Comparison of ENCODE assay signal across 21 mouse cellular contexts in genomic region chr15:103259162-103259561, GRCm38 (mm10). TPM values are rescaled to one million over a fixed set of nuclear protein-coding genes. Genes with fewer than 3 reads are reported as not detected.
A peak's percentile ranks its signal among the peaks of the same experiment; 100 is the strongest.
DNase-seq lines count a peak whose midpoint lies in the region; ATAC-seq and TF ChIP-seq lines count a peak whose summit lies in the region.
"Had no signal": no experiment of that assay in that cellular context is flagged by ENCODE, and none has a peak within 500 bp of the region (broad histone marks: within the 10 kb centered on the region; RNA-seq: fewer than 3 reads in every experiment).

No protein-coding gene starts in this region.

- no peak for ATAC-seq in heart, embryonic 13.5 days (ENCODE audit: extremely low read depth, insufficient number of reproducible peaks, low FRiP score, low TSS enrichment)
- no peak for ATAC-seq in liver, embryonic 13.5 days (ENCODE audit: low read depth)
- ATAC-seq in granulocyte monocyte progenitor cell, adult 5-6 weeks (replicated peaks; ENCODE audit: poor library complexity, severe bottlenecking), result no peak
- ATAC-seq: midbrain, embryonic 13.5 days had no signal

- no peak for TF ChIP-seq CTCF in MEL (IDR thresholded peaks at IDR 0.05 in 2 of 3, conservative IDR thresholded peaks at IDR 0.05 in 1 of 3; ENCODE audit: control insufficient read depth in 1 of 3, insufficient read depth in 1 of 3, low read depth in 2 of 3, low read length in 3 of 3, poor library complexity in 1 of 3, severe bottlenecking in 1 of 3)

- H3K36me3 ChIP-seq in heart, embryonic 13.5 days, result no peaks in the 10 kb centered on the region
- peaks cover 0 to 26% of the 10 kb centered on the region in 2 experiments; a peak in 2 of 4 replicates for H3K36me3 ChIP-seq in MEL (ENCODE audit: control insufficient read depth in 1 of 2, insufficient read depth in 2 of 2, low read length in 2 of 2)
- H3K36me3 ChIP-seq in liver, embryonic 13.5 days, result no peaks in the 10 kb centered on the region
- H3K36me3 ChIP-seq: embryonic facial prominence, embryonic 13.5 days; forebrain, embryonic 12.5 days; midbrain, embryonic 13.5 days; neural tube, embryonic 13.5 days had no signal

- no peaks in the 10 kb centered on the region for H3K9me3 ChIP-seq in heart, embryonic 13.5 days
- H3K9me3 ChIP-seq in MEL (replicated peaks; ENCODE audit: insufficient read depth, low read length), result no peaks in the 10 kb centered on the region
- H3K9me3 ChIP-seq in liver, embryonic 13.5 days (replicated peaks), result no peaks in the 10 kb centered on the region
- H3K9me3 ChIP-seq: embryonic facial prominence, embryonic 13.5 days; forebrain, embryonic 12.5 days; midbrain, embryonic 13.5 days; neural tube, embryonic 13.5 days had no signal

- H3K27ac ChIP-seq in heart, embryonic 13.5 days (replicated peaks), result no peak overlapping the region
- H3K27ac ChIP-seq in MEL (ENCODE audit: control insufficient read depth, low read depth, low read length), result peak overlapping the region; percentile 95
- peak overlapping the region; percentile 99 for H3K27ac ChIP-seq in liver, embryonic 13.5 days
- H3K27ac ChIP-seq: embryonic facial prominence, embryonic 13.5 days; forebrain, embryonic 12.5 days; hindbrain, embryonic 14.5 days; midbrain, embryonic 13.5 days; neural tube, embryonic 13.5 days had no signal

- H3K4me3 ChIP-seq in heart, embryonic 13.5 days, result no peak overlapping the region
- peak overlapping the region in 1 of 2 experiments; percentile 20; a peak in 2 of 4 replicates for H3K4me3 ChIP-seq in MEL (ENCODE audit: control insufficient read depth in 1 of 2, insufficient read depth in 1 of 2, low read depth in 2 of 2, low read length in 2 of 2)
- peak overlapping the region; percentile 75; the same call in 1 of the 2 replicates for H3K4me3 ChIP-seq in liver, embryonic 13.5 days (replicated peaks)
- H3K4me3 ChIP-seq: forebrain, embryonic 12.5 days; midbrain, embryonic 13.5 days; neural tube, embryonic 13.5 days had no signal

- 83% methylated on average over 5 of the region's 5 CpGs for WGBS in heart, embryonic 13.5 days
- WGBS in liver, embryonic 13.5 days (ENCODE audit: insufficient replicate concordance), result 30% methylated on average over 5 of the region's 5 CpGs

- H3K9ac ChIP-seq in heart, embryonic 13.5 days, result no peak overlapping the region
- peak overlapping the region; percentile 64 for H3K9ac ChIP-seq in MEL (ENCODE audit: control insufficient read depth, low read depth, low read length, poor library complexity, severe bottlenecking)
- H3K9ac ChIP-seq in liver, embryonic 13.5 days, result peak overlapping the region; percentile 71
- H3K9ac ChIP-seq: forebrain, embryonic 12.5 days; hindbrain, embryonic 14.5 days; neural tube, embryonic 13.5 days had no signal

- H3K4me2 ChIP-seq in heart, embryonic 13.5 days, result peak overlapping the region; percentile 85
- H3K4me2 ChIP-seq in liver, embryonic 13.5 days, result peak overlapping the region; percentile 83
- H3K4me2 ChIP-seq: forebrain, embryonic 12.5 days had no signal

- TF ChIP-seq EP300 in MEL (IDR thresholded peaks at IDR 0.05; ENCODE audit: low read depth in 1 of 2, low read length in 2 of 2), result no peak

- no peak for DNase-seq in heart, postnatal 36 days
- DNase-seq in MEL (ENCODE audit: low read depth, low spot score), result peak; percentile 72
- DNase-seq in liver, embryonic 13.5 days, result no peak
- no peak for DNase-seq in right cerebral cortex, postnatal 36 days (ENCODE audit: low spot score in 2 of 2)
- DNase-seq in gastrocnemius, postnatal 4 days (ENCODE audit: low spot score in 2 of 2), result no peak
- DNase-seq: adrenal gland, postnatal 10 days; cerebellum, adult 8-10 months; gastrocnemius, postnatal 10 days; heart, adult 18-20 months; kidney, postnatal 14 days; lung, postnatal 36 days had no signal

- TF ChIP-seq RAD21 in MEL (IDR thresholded peaks at IDR 0.05; ENCODE audit: low read depth, low read length), result no peak

- H3K4me1 ChIP-seq in heart, embryonic 13.5 days, result peaks cover 41% of the 10 kb centered on the region
- H3K4me1 ChIP-seq in MEL (ENCODE audit: control insufficient read depth in 1 of 2, insufficient read depth in 2 of 2, low read length in 2 of 2), result peaks cover 4 to 16% of the 10 kb centered on the region in 2 experiments; a peak in 3 of 4 replicates
- H3K4me1 ChIP-seq in liver, embryonic 13.5 days (replicated peaks), result peaks cover 76% of the 10 kb centered on the region

- peaks cover 21% of the 10 kb centered on the region for H3K79me2 ChIP-seq in MEL (ENCODE audit: control insufficient read depth, insufficient read depth, low read length, poor library complexity)

- TF ChIP-seq POLR2A in MEL (IDR thresholded peaks at IDR 0.05; ENCODE audit: control insufficient read depth in 1 of 2, insufficient read depth in 1 of 2, low read depth in 1 of 2, low read length in 2 of 2, poor library complexity in 1 of 2), result no peak; a peak in 1 of 4 replicates

- intact Hi-C loops in heart, postnatal 36 days (cut with DNase I), result no loop called here

- H3K27me3 ChIP-seq in heart, embryonic 13.5 days (replicated peaks), result no peaks in the 10 kb centered on the region
- H3K27me3 ChIP-seq in MEL (ENCODE audit: control insufficient read depth in 1 of 2, insufficient read depth in 2 of 2, low read length in 2 of 2), result no peaks in the 10 kb centered on the region
- no peaks in the 10 kb centered on the region for H3K27me3 ChIP-seq in liver, embryonic 13.5 days

TF ChIP-seq in MEL, 35 proteins besides CTCF, POLR2A, EP300 and RAD21 (continues in another document):
- TF ChIP-seq RCOR1 (IDR thresholded peaks at IDR 0.05; ENCODE audit: low read depth, low read length), result no peak
- no peak for TF ChIP-seq POLR2AphosphoS2 (IDR thresholded peaks at IDR 0.05; ENCODE audit: low read length)
- TF ChIP-seq GATA1 (IDR thresholded peaks at IDR 0.05; ENCODE audit: low read depth, low read length), result peak; percentile 26; the same call in 1 of the 2 replicates
- no peak for TF ChIP-seq KAT2A (conservative IDR thresholded peaks at IDR 0.05; ENCODE audit: low read depth, low read length)
- TF ChIP-seq TCF12 (IDR thresholded peaks at IDR 0.05; ENCODE audit: low read depth, low read length), result no peak

RNA-seq across cellular contexts. Expression of gene Nfe2, which starts 1.0 kb away (rescaled TPM):
- polyA plus RNA-seq in heart, embryonic 13.5 days (2015; fragmentation: Nextera tagmentation; extraction: Ambion mirVana), result 7.2 and 8.2 TPM in 2 replicates
- under 1 TPM; 0.67 to 0.73 TPM for total RNA-seq in heart, postnatal 36 days (2021)
- total RNA-seq in MEL (2012; rRNA removed), result 63.9 and 74.6 TPM in 2 replicates
- polyA plus RNA-seq in MEL (2012; ENCODE audit: insufficient read depth in 1 of 2, insufficient read length in 2 of 2, low read depth in 1 of 2, low replicate concordance in 2 of 2, missing spikeins in 1 of 2), result 100 to 1,000 TPM in 1 of 2 experiments, not detected in 1; 103 TPM
- polyA plus RNA-seq in liver, embryonic 13.5 days (2015; fragmentation: Nextera tagmentation; extraction: Ambion mirVana), result 171 and 185 TPM in 2 replicates
- 159 and 180 TPM in 2 replicates for total RNA-seq in granulocyte monocyte progenitor cell, adult 5-6 weeks (2014; fragmentation: Nextera tagmentation)
- 112 and 174 TPM in 2 replicates for total RNA-seq in granulocyte monocyte progenitor cell, adult 5-6 weeks (2017)
- 1 to 10 TPM in 1 of 2 experiments, under 1 TPM in 1; 0.61 to 1.5 TPM for total RNA-seq in gastrocnemius, postnatal 4 days (2021)
- total RNA-seq: left cerebral cortex, postnatal 14 days had no signal

RNA-seq across cellular contexts. Expression of gene Copz1, which starts 13.4 kb away (rescaled TPM):
- 163 and 178 TPM in 2 replicates for polyA plus RNA-seq in heart, embryonic 13.5 days (2015; fragmentation: Nextera tagmentation; extraction: Ambion mirVana)
- 10 to 100 TPM; 56.6 to 56.9 TPM for total RNA-seq in heart, postnatal 36 days (2021)
- total RNA-seq in MEL (2012; rRNA removed), result 46.7 and 48.0 TPM in 2 replicates
- polyA plus RNA-seq in MEL (2012; ENCODE audit: insufficient read depth in 1 of 2, insufficient read length in 2 of 2, low read depth in 1 of 2, low replicate concordance in 2 of 2, missing spikeins in 1 of 2), result 100 to 1,000 TPM; 117 to 822 TPM
- polyA plus RNA-seq in liver, embryonic 13.5 days (2015; fragmentation: Nextera tagmentation; extraction: Ambion mirVana), result 213 and 240 TPM in 2 replicates
- total RNA-seq in granulocyte monocyte progenitor cell, adult 5-6 weeks (2014; fragmentation: Nextera tagmentation), result 229 and 240 TPM in 2 replicates
- 80.3 and 87.2 TPM in 2 replicates for total RNA-seq in granulocyte monocyte progenitor cell, adult 5-6 weeks (2017)
- 10 to 100 TPM; 72.8 to 78.4 TPM for total RNA-seq in gastrocnemius, postnatal 4 days (2021)

RNA-seq across cellular contexts. Expression of gene Hnrnpa1, which starts 18.9 kb away (rescaled TPM):
- polyA plus RNA-seq in heart, embryonic 13.5 days (2015; fragmentation: Nextera tagmentation; extraction: Ambion mirVana), result 500 and 519 TPM in 2 replicates
- 100 to 1,000 TPM; 140 to 154 TPM for total RNA-seq in heart, postnatal 36 days (2021)
- total RNA-seq in MEL (2012; rRNA removed), result 322 and 402 TPM in 2 replicates
- 100 to 1,000 TPM in 1 of 2 experiments, not detected in 1; 900 TPM for polyA plus RNA-seq in MEL (2012; ENCODE audit: insufficient read depth in 1 of 2, insufficient read length in 2 of 2, low read depth in 1 of 2, low replicate concordance in 2 of 2, missing spikeins in 1 of 2)
- polyA plus RNA-seq in liver, embryonic 13.5 days (2015; fragmentation: Nextera tagmentation; extraction: Ambion mirVana), result 436 and 495 TPM in 2 replicates
- total RNA-seq in granulocyte monocyte progenitor cell, adult 5-6 weeks (2014; fragmentation: Nextera tagmentation), result 605 and 693 TPM in 2 replicates
- total RNA-seq in granulocyte monocyte progenitor cell, adult 5-6 weeks (2017), result 956 and 1,234 TPM in 2 replicates
- total RNA-seq in gastrocnemius, postnatal 4 days (2021), result 100 to 1,000 TPM; 295 to 303 TPM

RNA-seq across cellular contexts. Expression of gene Cbx5, which starts 19.5 kb away (rescaled TPM):
- 91.9 and 97.2 TPM in 2 replicates for polyA plus RNA-seq in heart, embryonic 13.5 days (2015; fragmentation: Nextera tagmentation; extraction: Ambion mirVana)
- total RNA-seq in heart, postnatal 36 days (2021), result 10 to 100 TPM; 54.2 to 58.7 TPM
- 39.8 and 40.5 TPM in 2 replicates for total RNA-seq in MEL (2012; rRNA removed)
- 10 to 100 TPM; 42.4 to 67.1 TPM for polyA plus RNA-seq in MEL (2012; ENCODE audit: insufficient read depth in 1 of 2, insufficient read length in 2 of 2, low read depth in 1 of 2, low replicate concordance in 2 of 2, missing spikeins in 1 of 2)
- 61.1 and 76.6 TPM in 2 replicates for polyA plus RNA-seq in liver, embryonic 13.5 days (2015; fragmentation: Nextera tagmentation; extraction: Ambion mirVana)
- total RNA-seq in granulocyte monocyte progenitor cell, adult 5-6 weeks (2014; fragmentation: Nextera tagmentation), result 105 and 120 TPM in 2 replicates
- total RNA-seq in granulocyte monocyte progenitor cell, adult 5-6 weeks (2017), result 225 and 229 TPM in 2 replicates
- total RNA-seq in gastrocnemius, postnatal 4 days (2021), result 100 to 1,000 TPM in 1 of 2 experiments, 10 to 100 TPM in 1; 97.9 to 100 TPM

RNA-seq across cellular contexts. Expression of gene Gpr84, which starts 51.2 kb away (rescaled TPM):
- polyA plus RNA-seq in heart, embryonic 13.5 days (2015; fragmentation: Nextera tagmentation; extraction: Ambion mirVana), result 0.28 and 0.36 TPM in 2 replicates
- not detected for total RNA-seq in heart, postnatal 36 days (2021)
- total RNA-seq in MEL (2012; rRNA removed), result 0.12 TPM in 1 of 2 replicates, not detected in the other
- polyA plus RNA-seq in MEL (2012; ENCODE audit: insufficient read depth in 1 of 2, insufficient read length in 2 of 2, low read depth in 1 of 2, low replicate concordance in 2 of 2, missing spikeins in 1 of 2), result under 1 TPM in 1 of 2 experiments, not detected in 1; 0.21 TPM
- polyA plus RNA-seq in liver, embryonic 13.5 days (2015; fragmentation: Nextera tagmentation; extraction: Ambion mirVana), result 0.28 and 0.29 TPM in 2 replicates
- total RNA-seq in granulocyte monocyte progenitor cell, adult 5-6 weeks (2014; fragmentation: Nextera tagmentation), result 0.77 and 1.0 TPM in 2 replicates
- total RNA-seq in granulocyte monocyte progenitor cell, adult 5-6 weeks (2017), result 0.77 and 1.1 TPM in 2 replicates
- under 1 TPM; 0.16 to 0.20 TPM for total RNA-seq in gastrocnemius, postnatal 4 days (2021)
- total RNA-seq: adrenal gland, postnatal 10 days; heart, adult 18-20 months had no signal
- polyA plus RNA-seq: heart, embryonic 16.5 days; intestine, postnatal 0 days had no signal

Comparison
In these comparisons a context has a peak if more than half of its experiments do, and no peak if none do; other contexts are left out.
1. RNA of gene Nfe2, which starts 1.0 kb away (total RNA-seq): 112 to 180 TPM in granulocyte monocyte progenitor cell, adult 5-6 weeks and 63.9 to 74.6 TPM in MEL; 0.61 to 1.5 TPM in gastrocnemius, postnatal 4 days and 0.67 to 0.73 TPM in heart, postnatal 36 days; every median in the first group is over 10 times any median in the second.